Mouse (Mus musculus): ENCODE data around the gene Megf6.

DNA sequence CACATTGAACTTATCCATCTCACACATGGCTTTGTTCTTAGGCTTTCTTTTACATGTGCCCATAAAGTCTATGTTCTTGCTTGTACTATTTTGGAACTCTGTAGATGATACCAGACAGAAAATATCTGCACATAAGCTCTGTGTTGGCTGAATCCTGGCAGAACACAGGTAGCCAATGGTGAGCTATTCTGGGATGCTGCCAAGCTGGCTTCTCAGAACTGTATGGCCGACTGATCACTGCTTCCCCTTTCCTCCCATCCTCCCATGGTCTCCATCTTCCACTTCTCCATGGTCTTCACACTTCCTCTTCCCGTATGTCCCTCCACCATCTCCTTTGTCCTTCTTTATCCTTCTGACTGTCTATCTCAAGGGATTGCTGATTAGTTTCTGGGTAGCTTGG is 138.6 kb downstream of the Megf6 start:
- TF ChIP-seq POLR2A (IDR thresholded peaks at IDR 0.05; ENCODE audit: low read depth, low read length) = no peak
- no peak for TF ChIP-seq CTCF (IDR thresholded peaks at IDR 0.05; ENCODE audit: borderline replicate concordance, insufficient read depth, low read length)
